Mouse (Mus musculus) ES-Bruce4 (cell line): ENCODE measurements around the gene Zmym4. TPM values are rescaled to one million over a fixed set of nuclear protein-coding genes. Genes with fewer than 3 reads are reported as not detected.
"Not testable (repeated sequence)": the region's sequence is repeated elsewhere in the genome, so short reads cannot be mapped to it uniquely, and the experiment has no call there.

Experiments used
- H3K27ac ChIP-seq: 2 replicates; pipeline ENCODE4 v1.5.1; 2012; ENCODE audit warnings: low read length, inconsistent platforms; ENCODE audit not compliant: insufficient read depth
- H3K27me3 ChIP-seq: 2 replicates; pipeline ENCODE4 v1.6.1; 2012; ENCODE audit warnings: mild to moderate bottlenecking, low read length, inconsistent platforms; ENCODE audit not compliant: control insufficient read depth, poor library complexity, insufficient read depth, severe bottlenecking
- H3K36me3 ChIP-seq: 2 replicates; pipeline ENCODE4 v1.6.1; 2012; ENCODE audit warnings: inconsistent platforms, mild to moderate bottlenecking, low read length, moderate library complexity; ENCODE audit not compliant: control insufficient read depth, poor library complexity, insufficient read depth, severe bottlenecking
- H3K4me1 ChIP-seq: one replicate; pipeline ENCODE4 v1.8.1; 2011; ENCODE audit warnings: low read length; ENCODE audit not compliant: control insufficient read depth, insufficient read depth
- H3K4me3 ChIP-seq: 2 replicates; pipeline ENCODE4 v1.5.1; 2011; ENCODE audit warnings: low read depth, mild to moderate bottlenecking, low read length
- H3K9ac ChIP-seq: 2 replicates; pipeline ENCODE4 v1.6.1; 2012; ENCODE audit warnings: low read depth, mild to moderate bottlenecking, inconsistent platforms; ENCODE audit not compliant: poor library complexity, severe bottlenecking
- H3K9me3 ChIP-seq: replicated peaks from 2 replicates; pipeline ENCODE4 v1.6.1; 2012; ENCODE audit warnings: mild to moderate bottlenecking, low read length, inconsistent platforms; ENCODE audit not compliant: control insufficient read depth, poor library complexity, insufficient read depth, severe bottlenecking
- CTCF ChIP-seq: IDR thresholded peaks from one replicate; pipeline ENCODE4 v1.8.1; 2011; ENCODE audit warnings: low read depth, low read length
- EP300 ChIP-seq: IDR thresholded peaks from 2 replicates; pipeline ENCODE4 v1.6.1; 2011; ENCODE audit warnings: low read depth, low read length; ENCODE audit not compliant: insufficient read depth
- POLR2A ChIP-seq: IDR thresholded peaks from one replicate; pipeline ENCODE4 v1.8.1; 2011; ENCODE audit warnings: low read length; ENCODE audit not compliant: insufficient read depth
- polyA plus RNA-seq: library from polyadenylated mRNA; stranded (reverse); fragments of >200 nt; gene quantifications from 2 replicates; pipeline ENCODE4 v1.2.4, GENCODE M21; 2011; ENCODE audit warnings: low read depth; ENCODE audit not compliant: missing spikeins, insufficient read depth, insufficient read length

The Zmym4 gene
- polyA plus RNA-seq, 1 experiment = 66.0 TPM

DNA sequence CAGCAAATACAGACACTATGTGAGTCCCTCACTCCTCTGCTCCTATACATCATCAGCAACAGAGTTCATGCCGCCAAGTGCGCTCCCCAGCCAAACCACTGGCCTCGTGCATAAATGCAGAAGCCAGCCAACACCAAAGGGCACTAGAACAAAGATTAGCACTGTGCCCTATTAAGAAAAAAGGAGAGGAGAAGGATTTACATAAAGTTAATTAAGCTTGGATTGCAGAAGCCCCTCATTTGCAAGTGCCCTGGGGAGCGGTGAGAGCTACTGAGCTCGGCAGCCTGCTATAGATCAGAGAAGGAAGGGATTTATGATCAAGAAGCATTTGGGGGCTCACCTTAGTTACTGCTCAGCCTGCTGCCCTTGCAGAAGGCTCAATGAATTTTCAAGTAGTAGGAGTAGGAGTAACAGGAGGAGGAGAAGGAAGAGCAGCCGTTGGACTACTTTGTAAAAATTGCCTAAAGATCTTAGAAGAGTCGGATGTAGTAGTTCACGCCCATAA is 32.7 kb upstream of the Zmym4 start:
- Histone ChIP-seq H3K36me3 (no peaks in the 10 kb centered on the region), H3K4me1 (no peaks in the 10 kb centered on the region), H3K27me3 (no peaks in the 10 kb centered on the region), H3K4me3 (no peak overlapping the region), H3K27ac (no peak overlapping the region), H3K9ac (no peak overlapping the region), H3K9me3 (no peaks in the 10 kb centered on the region)
- no peak for TF ChIP-seq EP300

DNA sequence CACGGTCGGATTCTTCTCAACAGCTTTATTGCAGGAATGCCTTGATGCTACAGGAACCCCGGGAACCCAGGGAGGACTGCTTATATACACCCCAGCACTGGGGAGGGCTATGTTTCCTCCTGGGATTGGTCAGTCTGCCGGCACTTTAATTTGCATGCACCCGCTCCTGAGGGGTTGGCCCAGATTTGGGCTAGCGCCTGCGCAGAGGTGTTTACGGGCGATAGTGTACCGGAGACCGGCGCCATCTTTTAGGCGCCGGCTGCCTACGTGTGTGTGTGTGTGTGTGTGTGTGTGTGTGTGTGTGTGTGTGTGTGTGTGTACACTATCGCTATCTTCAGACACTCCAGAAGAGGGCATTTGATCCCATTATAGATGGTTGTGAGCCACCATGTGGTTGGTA is 31.4 kb upstream of the Zmym4 start:
- H3K27me3 ChIP-seq, H3K4me1 ChIP-seq, H3K9me3 ChIP-seq, H3K36me3 ChIP-seq, H3K4me3 ChIP-seq, H3K9ac ChIP-seq, H3K27ac ChIP-seq: not testable (repeated sequence)

GRCm38 (mm10) chr4:126992356-126992755 is 24.4 kb upstream of the Zmym4 start:
- Histone ChIP-seq H3K27me3 (no peaks in the 10 kb centered on the region), H3K4me3 (no peak overlapping the region), H3K4me1 (no peaks in the 10 kb centered on the region), H3K36me3 (no peaks in the 10 kb centered on the region), H3K27ac (no peak overlapping the region; the same call in 1 of the 2 replicates), H3K9me3 (no peaks in the 10 kb centered on the region), H3K9ac (no peak overlapping the region)
- TF ChIP-seq EP300 (no peak), POLR2A (no peak), CTCF (peak; percentile 21)

GRCm38 (mm10) chr4:126990553-126990952 is 22.6 kb upstream of the Zmym4 start:
- TF ChIP-seq POLR2A (no peak), CTCF (no peak), EP300 (no peak)
- Histone ChIP-seq H3K4me1 (no peaks in the 10 kb centered on the region), H3K4me3 (no peak overlapping the region), H3K27me3 (no peaks in the 10 kb centered on the region), H3K9me3 (no peaks in the 10 kb centered on the region), H3K36me3 (no peaks in the 10 kb centered on the region), H3K27ac (no peak overlapping the region), H3K9ac (no peak overlapping the region)

DNA sequence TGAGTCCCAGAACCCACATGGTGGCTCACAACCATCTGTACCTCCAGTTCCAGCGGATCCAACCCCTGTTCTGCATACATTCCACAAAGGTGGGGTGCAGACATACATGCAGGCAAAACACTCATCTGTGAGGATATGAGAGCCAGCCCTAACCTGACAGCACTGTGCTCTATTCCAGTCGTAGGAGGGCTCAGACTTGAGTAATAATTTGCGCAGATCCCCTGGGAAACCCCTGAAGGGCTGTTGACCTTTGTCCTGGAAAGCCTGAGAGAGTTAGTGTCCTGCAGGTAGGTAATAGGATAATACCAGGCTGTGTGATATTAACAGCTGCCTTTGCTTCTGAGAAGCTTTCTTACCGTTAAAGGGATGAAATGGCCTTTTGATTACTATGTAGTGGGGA is 20.6 kb upstream of the Zmym4 start:
- Histone ChIP-seq H3K4me1 (no peaks in the 10 kb centered on the region), H3K27me3 (no peaks in the 10 kb centered on the region), H3K9me3 (no peaks in the 10 kb centered on the region), H3K27ac (no peak overlapping the region), H3K36me3 (no peaks in the 10 kb centered on the region), H3K4me3 (no peak overlapping the region), H3K9ac (no peak overlapping the region)
- TF ChIP-seq CTCF = no peak
- TF ChIP-seq POLR2A = no peak
- no peak for TF ChIP-seq EP300

DNA sequence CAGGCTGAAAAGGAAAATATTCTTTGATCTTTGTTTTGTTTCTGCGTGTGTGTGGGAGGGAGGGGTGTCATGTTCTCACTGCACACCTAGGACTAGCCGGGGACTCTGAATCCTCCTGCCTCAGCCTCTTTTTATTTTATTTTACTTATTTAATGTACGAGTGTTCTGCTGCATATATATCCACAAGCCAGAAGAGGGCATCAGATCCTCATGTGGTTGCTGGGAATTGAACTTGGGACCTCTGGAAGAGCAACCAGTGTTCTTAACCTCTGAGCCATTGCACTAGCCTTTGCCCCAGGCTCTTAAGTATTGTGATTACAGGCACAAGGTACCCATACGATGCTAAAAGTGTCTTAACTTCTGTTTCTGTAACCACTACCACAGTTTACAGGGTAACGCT is 18.8 kb upstream of the Zmym4 start:
- no peaks in the 10 kb centered on the region for H3K36me3 ChIP-seq
- no peaks in the 10 kb centered on the region for H3K9me3 ChIP-seq
- H3K9ac ChIP-seq = no peak overlapping the region
- H3K4me1 ChIP-seq = no peaks in the 10 kb centered on the region
- H3K27ac ChIP-seq = no peak overlapping the region
- no peaks in the 10 kb centered on the region for H3K27me3 ChIP-seq
- no peak for TF ChIP-seq POLR2A
- no peak for TF ChIP-seq EP300
- TF ChIP-seq CTCF = no peak
- no peak overlapping the region for H3K4me3 ChIP-seq

DNA sequence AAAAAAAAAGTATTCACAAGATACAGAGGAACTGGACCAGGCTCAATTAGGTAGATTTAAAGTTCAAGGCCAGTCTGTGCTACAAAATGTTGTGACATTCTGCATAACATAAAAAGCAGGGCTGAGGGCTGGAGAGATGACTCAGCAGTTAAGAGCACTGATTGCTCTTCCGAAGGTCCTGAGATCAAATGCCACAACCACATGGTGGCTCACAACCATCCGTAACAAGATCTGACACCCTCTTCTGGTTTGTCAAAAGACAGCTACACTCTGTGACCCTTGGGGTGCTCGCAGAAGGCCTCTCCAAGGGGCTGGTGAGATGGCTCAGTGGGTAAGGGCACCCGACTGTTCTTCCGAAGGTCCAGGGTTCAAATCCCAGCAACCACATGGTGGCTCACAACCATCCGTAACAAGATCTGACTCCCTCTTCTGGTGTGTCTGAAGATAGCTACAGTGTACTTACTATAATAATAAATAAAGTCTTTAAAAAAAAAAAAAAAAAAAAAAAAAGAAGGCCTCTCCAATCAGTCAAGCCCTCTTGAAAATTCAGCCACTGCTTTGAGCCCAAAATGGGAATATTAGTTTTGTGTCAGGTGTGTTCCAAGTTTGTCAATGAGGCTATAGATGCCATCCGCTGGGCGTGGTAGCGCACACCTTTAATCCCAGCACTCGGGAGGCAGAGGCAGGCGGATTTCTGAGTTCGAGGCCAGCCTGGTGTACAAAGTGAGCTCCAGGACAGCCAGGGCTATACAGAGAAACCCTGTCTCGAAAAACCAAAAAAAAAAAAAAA is 16.0 kb upstream of the Zmym4 start:
- H3K4me1 ChIP-seq, H3K27me3 ChIP-seq, H3K27ac ChIP-seq, H3K36me3 ChIP-seq, H3K9ac ChIP-seq, H3K4me3 ChIP-seq, H3K9me3 ChIP-seq: not testable (repeated sequence)
